14 mouse cellular contexts compared by ENCODE assay signal in genomic region chr5:28043386-28043785, GRCm38 (mm10).
"Had no signal": no experiment of that assay in that cellular context is flagged by ENCODE, and none has a peak within 500 bp of the region (broad histone marks: within the 10 kb centered on the region; RNA-seq: fewer than 3 reads in every experiment).

No protein-coding gene starts in this region.

- H3K27me3 ChIP-seq: liver, embryonic 12.5 days; midbrain, embryonic 12.5 days; neural tube, embryonic 12.5 days; stomach, embryonic 15.5 days had no signal

- H3K9me3 ChIP-seq: liver, embryonic 12.5 days; stomach, embryonic 15.5 days had no signal

- H3K4me3 ChIP-seq: liver, embryonic 12.5 days; midbrain, embryonic 10.5 days; midbrain, embryonic 12.5 days; neural tube, embryonic 12.5 days; stomach, embryonic 15.5 days had no signal

- H3K4me1 ChIP-seq: midbrain, embryonic 12.5 days; neural tube, embryonic 12.5 days; stomach, embryonic 15.5 days had no signal

- DNase-seq: lung, postnatal 14 days; midbrain, embryonic 14.5 days; right cerebral cortex, postnatal 14 days; thymus, adult 2 months; thymus, postnatal 25 days; thymus, postnatal 4 days had no signal

- H3K9ac ChIP-seq: liver, embryonic 12.5 days; midbrain, embryonic 12.5 days; neural tube, embryonic 12.5 days; stomach, embryonic 15.5 days had no signal

- H3K27ac ChIP-seq: liver, embryonic 12.5 days; liver, embryonic 14.5 days; midbrain, embryonic 10.5 days; midbrain, embryonic 12.5 days; neural tube, embryonic 12.5 days; stomach, embryonic 15.5 days; stomach, postnatal 0 days had no signal

- H3K4me2 ChIP-seq: midbrain, embryonic 12.5 days; neural tube, embryonic 12.5 days; stomach, embryonic 15.5 days had no signal

- ATAC-seq: midbrain, embryonic 16.5 days had no signal

- H3K36me3 ChIP-seq: liver, embryonic 12.5 days; midbrain, embryonic 12.5 days; neural tube, embryonic 12.5 days; stomach, embryonic 15.5 days had no signal
